Mouse (Mus musculus): ENCODE measurements around the gene Sema6c. TPM values are rescaled to one million over a fixed set of nuclear protein-coding genes. Genes with fewer than 3 reads are reported as not detected.
A peak's percentile ranks its signal among the peaks of the same experiment; 100 is the strongest.

Gene Sema6c
- polyA plus RNA-seq, 1 experiment = 11.8 TPM

- Histone ChIP-seq H3K4me3 (replicated peaks; ENCODE audit: extremely low read depth, low read depth, low read length) (peak within 1 kb of the TSS; percentile 51), H3K4me1 (ENCODE audit: control insufficient read depth, insufficient read depth, low read length) (peaks cover 4% of the 10 kb centered on the region)
- 67% methylated on average over 10 of the region's 10 CpGs for WGBS
- DNase-seq = no peak
- TF ChIP-seq CTCF (IDR thresholded peaks at IDR 0.05; ENCODE audit: insufficient read depth, low read length) (no peak), POLR2A (IDR thresholded peaks at IDR 0.05; ENCODE audit: borderline replicate concordance, extremely low read depth, low read depth, low read length) (peak; percentile 39; the same call in 1 of the 2 replicates)
These were observed 18.2 kb upstream of the Sema6c start, which contains the start of gene Tnfaip8l2 for GRCm38 (mm10) chr3:95141952-95142616. Tnfaip8l2 (minus strand) TSS chr3:95142360.

DNA sequence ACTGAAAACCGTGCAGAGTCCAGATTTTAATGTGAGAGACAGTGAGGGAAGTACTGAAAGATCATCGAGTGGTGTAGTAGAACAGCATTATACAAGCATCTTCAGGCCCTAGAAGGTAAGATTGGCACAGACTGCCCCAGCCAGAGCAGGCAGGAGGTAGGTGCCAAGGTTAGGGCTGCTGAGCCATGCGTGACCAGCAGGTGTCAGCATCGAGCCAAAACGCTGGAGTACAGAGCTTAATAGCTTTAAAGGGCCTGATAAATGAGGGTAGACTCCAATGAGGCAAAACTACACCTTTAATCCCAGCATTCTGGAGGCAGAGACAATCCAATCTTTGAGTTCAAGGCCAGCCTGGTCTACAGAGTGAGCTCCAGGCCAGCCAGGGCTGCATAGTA lies 17.6 kb upstream of the Sema6c start:
- Histone ChIP-seq H3K4me1 (ENCODE audit: control insufficient read depth, insufficient read depth, low read length) (peaks cover 4% of the 10 kb centered on the region), H3K4me3 (replicated peaks; ENCODE audit: extremely low read depth, low read depth, low read length) (no peak overlapping the region)
- peak; percentile 87 for DNase-seq
- TF ChIP-seq POLR2A (IDR thresholded peaks at IDR 0.05; ENCODE audit: borderline replicate concordance, extremely low read depth, low read depth, low read length) (no peak), CTCF (IDR thresholded peaks at IDR 0.05; ENCODE audit: insufficient read depth, low read length) (peak; percentile 99)
- 11% methylated on average over 5 of the region's 5 CpGs for WGBS

DNA sequence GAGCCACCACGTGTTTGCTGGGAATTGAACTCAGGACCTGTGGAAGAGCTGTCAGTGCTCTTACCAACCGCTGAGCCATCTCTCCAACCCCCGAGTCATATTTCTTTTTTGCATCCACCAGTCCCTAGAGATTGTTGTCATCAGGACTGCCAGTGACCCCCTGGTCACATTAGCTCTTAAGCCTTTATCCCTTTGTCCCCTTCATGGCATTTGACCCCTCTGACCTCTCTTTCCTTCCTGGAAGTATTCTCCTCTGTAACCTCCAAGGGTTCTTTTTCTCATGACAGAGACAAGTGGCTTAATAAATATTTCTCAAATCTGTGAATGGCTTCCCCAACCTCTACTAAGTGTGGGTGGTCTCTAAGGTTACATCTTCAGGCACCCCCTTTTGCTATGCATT lies 12.3 kb upstream of the Sema6c start:
- no peak overlapping the region for H3K4me3 ChIP-seq (replicated peaks; ENCODE audit: extremely low read depth, low read depth, low read length)
- TF ChIP-seq CTCF (IDR thresholded peaks at IDR 0.05; ENCODE audit: insufficient read depth, low read length) (no peak), POLR2A (IDR thresholded peaks at IDR 0.05; ENCODE audit: borderline replicate concordance, extremely low read depth, low read depth, low read length) (no peak)
- 69% methylated on average over 3 of the region's 3 CpGs for WGBS
- H3K4me1 ChIP-seq (ENCODE audit: control insufficient read depth, insufficient read depth, low read length) = no peaks in the 10 kb centered on the region
- DNase-seq = no peak

GRCm38 (mm10) chr3:95153874-95154273 lies 6.4 kb upstream of the Sema6c start:
- Histone ChIP-seq H3K4me3 (replicated peaks; ENCODE audit: extremely low read depth, low read depth, low read length) (no peak overlapping the region), H3K4me1 (ENCODE audit: control insufficient read depth, insufficient read depth, low read length) (no peaks in the 10 kb centered on the region)
- WGBS = 39% methylated on average over 4 of the region's 4 CpGs
- TF ChIP-seq POLR2A (IDR thresholded peaks at IDR 0.05; ENCODE audit: borderline replicate concordance, extremely low read depth, low read depth, low read length) (no peak), CTCF (IDR thresholded peaks at IDR 0.05; ENCODE audit: insufficient read depth, low read length) (peak; percentile 42)
- DNase-seq = no peak

DNA sequence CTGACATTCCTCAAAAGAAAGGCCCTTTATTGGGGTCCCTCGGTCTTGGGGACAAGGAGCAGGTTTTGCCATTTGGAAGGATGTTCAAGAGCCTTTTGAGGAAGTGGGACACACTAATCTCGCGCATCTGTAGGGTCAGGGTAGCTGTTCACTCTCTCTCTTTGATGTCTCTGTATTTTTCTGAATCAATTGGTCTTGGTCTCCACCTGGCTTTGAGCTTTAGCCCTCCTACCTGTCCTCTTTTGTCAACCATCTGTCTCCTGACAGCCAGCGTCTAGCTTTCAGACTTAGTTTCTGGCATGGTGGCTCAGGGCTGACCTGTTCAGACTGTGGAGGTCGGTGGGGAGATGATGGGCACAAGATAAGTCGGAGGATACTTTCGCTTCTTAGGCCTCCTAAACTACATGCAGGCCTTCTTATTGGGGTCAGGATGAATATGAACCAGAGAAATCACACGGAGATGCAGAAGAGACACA lies 708 bp upstream of the Sema6c start:
- Histone ChIP-seq H3K4me3 (replicated peaks; ENCODE audit: extremely low read depth, low read depth, low read length) (peak overlapping the region; percentile 57), H3K4me1 (ENCODE audit: control insufficient read depth, insufficient read depth, low read length) (peaks cover 13% of the 10 kb centered on the region; the same call in 1 of the 2 replicates)
- TF ChIP-seq POLR2A (IDR thresholded peaks at IDR 0.05; ENCODE audit: borderline replicate concordance, extremely low read depth, low read depth, low read length) (no peak), CTCF (IDR thresholded peaks at IDR 0.05; ENCODE audit: insufficient read depth, low read length) (no peak)
- DNase-seq = no peak
- WGBS = 29% methylated on average over 8 of the region's 8 CpGs

DNA sequence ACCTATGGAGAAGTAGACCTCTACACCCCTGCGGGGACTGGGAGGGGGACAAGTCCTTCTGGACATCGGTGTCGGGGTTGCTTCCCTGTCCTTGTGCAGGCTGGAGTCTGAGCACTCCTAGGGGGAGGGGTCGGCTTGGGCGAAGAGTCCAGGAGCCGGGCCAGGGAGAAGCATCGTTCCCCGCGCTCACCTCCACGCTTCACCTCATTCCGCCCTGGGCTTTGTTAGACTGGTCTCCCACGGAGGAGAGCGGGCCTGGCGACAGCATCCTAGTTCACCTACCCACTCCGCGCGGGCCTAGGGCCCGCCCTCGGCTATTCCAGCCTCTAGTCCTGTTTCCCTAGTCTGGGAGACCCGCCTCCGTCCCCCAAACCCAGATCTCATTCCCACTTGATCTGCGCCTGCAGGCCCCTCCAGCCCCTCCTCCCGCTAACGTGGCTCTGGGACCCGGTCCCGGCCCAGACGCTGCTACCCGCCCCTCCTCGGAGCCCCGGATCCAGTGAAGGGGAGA lies 839 bp downstream of the Sema6c start:
- no peak for DNase-seq
- TF ChIP-seq POLR2A (IDR thresholded peaks at IDR 0.05; ENCODE audit: borderline replicate concordance, extremely low read depth, low read depth, low read length) (no peak), CTCF (IDR thresholded peaks at IDR 0.05; ENCODE audit: insufficient read depth, low read length) (no peak)
- Histone ChIP-seq H3K4me1 (ENCODE audit: control insufficient read depth, insufficient read depth, low read length) (peaks cover 13% of the 10 kb centered on the region; the same call in 1 of the 2 replicates), H3K4me3 (replicated peaks; ENCODE audit: extremely low read depth, low read depth, low read length) (peak overlapping the region; percentile 91)
- 3% methylated on average over 30 of the region's 30 CpGs for WGBS

- peak overlapping the region; percentile 16 for H3K4me3 ChIP-seq (replicated peaks; ENCODE audit: extremely low read depth, low read depth, low read length)
- peaks cover 13% of the 10 kb centered on the region; the same call in 1 of the 2 replicates for H3K4me1 ChIP-seq (ENCODE audit: control insufficient read depth, insufficient read depth, low read length)
- no peak for TF ChIP-seq POLR2A (IDR thresholded peaks at IDR 0.05; ENCODE audit: borderline replicate concordance, extremely low read depth, low read depth, low read length)
- TF ChIP-seq CTCF (IDR thresholded peaks at IDR 0.05; ENCODE audit: insufficient read depth, low read length) = no peak
- no peak for DNase-seq
- 21% methylated on average over 9 of the region's 9 CpGs for WGBS
These were observed 1.5 kb downstream of the Sema6c start for GRCm38 (mm10) chr3:95161618-95162344.

- TF ChIP-seq CTCF (IDR thresholded peaks at IDR 0.05; ENCODE audit: insufficient read depth, low read length) = no peak
- Histone ChIP-seq H3K4me3 (replicated peaks; ENCODE audit: extremely low read depth, low read depth, low read length) (no peak overlapping the region), H3K4me1 (ENCODE audit: control insufficient read depth, insufficient read depth, low read length) (peaks cover 13% of the 10 kb centered on the region; the same call in 1 of the 2 replicates)
- 68% methylated on average over 2 of the region's 2 CpGs for WGBS
- DNase-seq = no peak
These were observed 2.0 kb downstream of the Sema6c start for GRCm38 (mm10) chr3:95162345-95162628.

DNA sequence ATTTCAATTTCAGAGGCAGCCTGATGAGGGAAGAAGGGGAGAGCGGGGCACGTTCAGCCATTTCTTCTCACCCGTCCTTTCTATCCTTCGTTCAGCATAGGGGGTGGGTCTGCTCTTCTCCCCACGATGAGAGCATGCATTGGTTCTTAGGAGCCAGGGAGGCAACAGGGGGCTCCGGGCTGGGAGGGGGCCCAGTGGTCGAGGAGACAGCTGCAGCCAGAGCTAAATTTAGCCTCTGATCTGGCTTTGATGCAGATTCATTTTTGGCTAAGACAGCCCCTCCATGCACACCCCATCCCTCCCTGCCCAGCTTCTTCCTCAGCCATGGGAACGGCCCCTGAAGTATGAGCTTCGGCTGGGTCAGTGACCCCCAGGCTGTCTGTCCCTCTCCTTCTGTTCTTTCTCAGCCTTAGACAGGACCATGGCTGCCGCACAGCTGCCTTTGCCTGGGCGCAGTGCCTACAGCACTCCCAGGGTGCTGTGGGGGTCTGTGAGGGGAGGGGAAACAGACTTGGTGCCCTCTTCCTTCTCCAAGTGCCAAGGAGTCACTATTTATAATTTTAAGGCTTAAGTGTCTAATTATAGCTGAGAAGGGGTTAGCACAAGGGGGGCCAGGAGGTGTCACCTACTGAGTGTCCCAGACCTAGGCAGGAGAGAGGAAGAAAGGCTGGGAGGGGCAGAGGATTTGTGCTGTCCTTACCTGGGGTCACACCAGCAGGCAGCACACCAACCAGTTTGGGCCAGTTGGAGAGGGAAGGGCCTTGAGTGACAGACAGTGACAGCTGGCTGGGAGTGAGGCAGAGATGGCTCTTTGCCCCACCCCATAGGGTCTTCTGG lies 3.4 kb downstream of the Sema6c start:
- no peak overlapping the region for H3K4me3 ChIP-seq (replicated peaks; ENCODE audit: extremely low read depth, low read depth, low read length)
- H3K4me1 ChIP-seq (ENCODE audit: control insufficient read depth, insufficient read depth, low read length) = peaks cover 13% of the 10 kb centered on the region; the same call in 1 of the 2 replicates
- TF ChIP-seq CTCF (IDR thresholded peaks at IDR 0.05; ENCODE audit: insufficient read depth, low read length) (no peak), POLR2A (IDR thresholded peaks at IDR 0.05; ENCODE audit: borderline replicate concordance, extremely low read depth, low read depth, low read length) (no peak)
- DNase-seq = no peak
- 65% methylated on average over 11 of the region's 11 CpGs for WGBS

Data from lung, adult 2 months (tissue).